Mouse (Mus musculus): Measurements from ENCODE around the gene Ankrd55. TPM values are rescaled to one million over a fixed set of nuclear protein-coding genes. Genes with fewer than 3 reads are reported as not detected.
A peak's percentile ranks its signal among the peaks of the same experiment; 100 is the strongest.

Gene Ankrd55
- polyA plus RNA-seq, 1 experiment from 2014 or later = 0.21 TPM

DNA sequence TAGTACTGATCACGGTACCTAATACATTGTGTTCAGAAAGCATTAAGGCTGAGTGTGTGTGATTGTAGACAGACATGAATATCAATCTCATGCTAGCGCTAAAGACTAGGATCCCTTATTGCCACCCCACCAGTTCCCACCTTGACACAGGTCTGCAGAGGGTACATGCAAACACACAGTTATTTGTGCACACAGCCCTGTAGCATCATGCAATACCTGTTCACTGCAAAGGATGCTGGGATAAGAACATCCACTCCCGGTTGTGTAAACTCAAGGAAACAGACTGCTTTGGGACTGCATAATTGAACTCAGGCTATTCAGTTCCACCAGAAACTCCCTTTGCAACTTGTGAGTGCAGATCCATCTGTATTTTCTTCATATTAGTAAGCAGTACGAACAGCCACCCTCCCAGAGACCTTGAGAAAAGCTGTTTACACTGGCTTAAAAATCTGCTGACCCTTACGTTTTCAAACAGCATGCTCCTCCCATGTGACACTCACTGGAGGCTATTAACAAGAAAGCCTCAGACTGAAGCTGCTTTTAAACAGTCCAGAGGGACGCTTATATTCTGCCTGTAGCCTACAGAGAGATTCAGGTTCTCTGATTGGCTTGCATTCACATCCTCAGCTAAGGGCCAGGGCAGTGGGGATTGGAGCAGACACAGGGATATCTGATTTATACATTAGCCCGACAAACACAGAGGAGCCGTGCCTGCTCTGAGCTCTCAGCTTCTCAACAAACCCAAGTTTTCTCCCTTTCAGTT lies 42.8 kb downstream of the Ankrd55 start:
- ATAC-seq = peak; percentile 77
- 25% methylated on average over 8 of the region's 8 CpGs for WGBS
- H3K9me3 ChIP-seq (ENCODE audit: control insufficient read depth, low read length) = no peaks in the 10 kb centered on the region

GRCm38 (mm10) chr13:112331682-112332061 lies 43.4 kb downstream of the Ankrd55 start:
- no peaks in the 10 kb centered on the region for H3K9me3 ChIP-seq (ENCODE audit: control insufficient read depth, low read length)
- WGBS = 37% methylated on average over 1 of the region's 1 CpGs
- H3K4me1 ChIP-seq (ENCODE audit: control insufficient read depth, insufficient read depth, low read length) = peaks cover 4% of the 10 kb centered on the region; the same call in 1 of the 2 replicates
- peak overlapping the region; percentile 47 for H3K27ac ChIP-seq (ENCODE audit: low read length)
- no peak overlapping the region for H3K4me2 ChIP-seq (ENCODE audit: low read depth, low read length)
- peak; percentile 31; the same call in 1 of the 2 replicates for ATAC-seq
- H3K4me3 ChIP-seq (ENCODE audit: low read length) = no peak overlapping the region
- no peaks in the 10 kb centered on the region for H3K36me3 ChIP-seq (ENCODE audit: control insufficient read depth, insufficient read depth, low read length)
- no peak overlapping the region for H3K9ac ChIP-seq (ENCODE audit: low read depth, low read length)
- no peaks in the 10 kb centered on the region for H3K27me3 ChIP-seq (replicated peaks; ENCODE audit: control insufficient read depth, insufficient read depth, low read length)

More for the DNA sequence above, 42.8 kb downstream of the Ankrd55 start:
- Histone ChIP-seq H3K9ac (ENCODE audit: low read depth, low read length) (no peak overlapping the region), H3K4me1 (ENCODE audit: control insufficient read depth, insufficient read depth, low read length) (peaks cover 4% of the 10 kb centered on the region; the same call in 1 of the 2 replicates), H3K36me3 (ENCODE audit: control insufficient read depth, insufficient read depth, low read length) (no peaks in the 10 kb centered on the region), H3K4me3 (ENCODE audit: low read length) (no peak overlapping the region), H3K27me3 (replicated peaks; ENCODE audit: control insufficient read depth, insufficient read depth, low read length) (no peaks in the 10 kb centered on the region), H3K4me2 (ENCODE audit: low read depth, low read length) (no peak overlapping the region), H3K27ac (ENCODE audit: low read length) (peak overlapping the region; percentile 47)

- Histone ChIP-seq H3K4me3 (ENCODE audit: low read length) (no peak overlapping the region), H3K4me2 (ENCODE audit: low read depth, low read length) (no peak overlapping the region), H3K4me1 (ENCODE audit: control insufficient read depth, insufficient read depth, low read length) (0 out of 2 replicates have a peak, but pooled peaks cover 3% of the 10 kb centered on the region), H3K27ac (ENCODE audit: low read length) (no peak overlapping the region), H3K36me3 (ENCODE audit: control insufficient read depth, insufficient read depth, low read length) (no peaks in the 10 kb centered on the region), H3K9me3 (ENCODE audit: control insufficient read depth, low read length) (no peaks in the 10 kb centered on the region), H3K27me3 (replicated peaks; ENCODE audit: control insufficient read depth, insufficient read depth, low read length) (no peaks in the 10 kb centered on the region), H3K9ac (ENCODE audit: low read depth, low read length) (no peak overlapping the region)
- ATAC-seq = no peak
- WGBS = 70% methylated on average over 3 of the region's 3 CpGs
Measured at GRCm38 (mm10) chr13:112335531-112335930, 47.3 kb downstream of the Ankrd55 start.

DNA sequence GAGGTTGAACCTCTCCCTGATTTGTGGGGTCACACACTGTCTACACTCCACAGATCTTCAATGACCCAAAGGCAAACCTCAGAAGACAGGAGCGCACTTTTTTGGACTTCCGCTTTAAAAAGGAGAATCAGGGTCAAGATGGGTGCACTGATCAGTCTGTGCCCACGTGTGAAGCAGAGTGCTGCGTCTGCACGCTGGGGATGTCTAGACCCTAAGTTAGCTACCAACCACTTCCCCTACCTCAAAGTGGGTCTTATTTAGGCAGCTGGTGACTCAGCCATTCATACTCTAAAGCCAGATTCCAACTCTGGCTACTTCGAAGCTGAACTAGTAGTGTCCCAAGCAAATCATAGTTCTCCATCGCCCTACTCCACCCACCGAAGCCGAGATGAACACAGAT lies 48.9 kb downstream of the Ankrd55 start:
- Histone ChIP-seq H3K4me2 (ENCODE audit: low read depth, low read length) (no peak overlapping the region), H3K9me3 (ENCODE audit: control insufficient read depth, low read length) (no peaks in the 10 kb centered on the region), H3K4me3 (ENCODE audit: low read length) (no peak overlapping the region), H3K27ac (ENCODE audit: low read length) (no peak overlapping the region), H3K9ac (ENCODE audit: low read depth, low read length) (no peak overlapping the region), H3K36me3 (ENCODE audit: control insufficient read depth, insufficient read depth, low read length) (no peaks in the 10 kb centered on the region), H3K4me1 (ENCODE audit: control insufficient read depth, insufficient read depth, low read length) (0 out of 2 replicates have a peak, but pooled peaks cover 3% of the 10 kb centered on the region), H3K27me3 (replicated peaks; ENCODE audit: control insufficient read depth, insufficient read depth, low read length) (no peaks in the 10 kb centered on the region)
- no peak for ATAC-seq
- WGBS = 91% methylated on average over 9 of the region's 9 CpGs

GRCm38 (mm10) chr13:112340205-112340604 lies 52.0 kb downstream of the Ankrd55 start:
- 57% methylated on average over 8 of the region's 8 CpGs for WGBS
- Histone ChIP-seq H3K36me3 (ENCODE audit: control insufficient read depth, insufficient read depth, low read length) (no peaks in the 10 kb centered on the region; the same call in 1 of the 2 replicates), H3K9ac (ENCODE audit: low read depth, low read length) (no peak overlapping the region), H3K27me3 (replicated peaks; ENCODE audit: control insufficient read depth, insufficient read depth, low read length) (no peaks in the 10 kb centered on the region), H3K9me3 (ENCODE audit: control insufficient read depth, low read length) (no peaks in the 10 kb centered on the region), H3K4me3 (ENCODE audit: low read length) (no peak overlapping the region), H3K4me1 (ENCODE audit: control insufficient read depth, insufficient read depth, low read length) (0 out of 2 replicates have a peak, but pooled peaks cover 3% of the 10 kb centered on the region), H3K4me2 (ENCODE audit: low read depth, low read length) (no peak overlapping the region), H3K27ac (ENCODE audit: low read length) (peak overlapping the region; percentile 70; the same call in 1 of the 2 replicates)
- peak; percentile 67 for ATAC-seq

- Histone ChIP-seq H3K4me1 (ENCODE audit: control insufficient read depth, insufficient read depth, low read length) (0 out of 2 replicates have a peak, but pooled peaks cover 3% of the 10 kb centered on the region), H3K4me3 (ENCODE audit: low read length) (no peak overlapping the region), H3K9me3 (ENCODE audit: control insufficient read depth, low read length) (no peaks in the 10 kb centered on the region), H3K36me3 (ENCODE audit: control insufficient read depth, insufficient read depth, low read length) (no peaks in the 10 kb centered on the region; the same call in 1 of the 2 replicates), H3K4me2 (ENCODE audit: low read depth, low read length) (no peak overlapping the region), H3K27ac (ENCODE audit: low read length) (no peak overlapping the region), H3K27me3 (replicated peaks; ENCODE audit: control insufficient read depth, insufficient read depth, low read length) (no peaks in the 10 kb centered on the region), H3K9ac (ENCODE audit: low read depth, low read length) (no peak overlapping the region)
- 82% methylated on average over 6 of the region's 6 CpGs for WGBS
- no peak for ATAC-seq
Measured at GRCm38 (mm10) chr13:112340761-112341160, 52.5 kb downstream of the Ankrd55 start.

DNA sequence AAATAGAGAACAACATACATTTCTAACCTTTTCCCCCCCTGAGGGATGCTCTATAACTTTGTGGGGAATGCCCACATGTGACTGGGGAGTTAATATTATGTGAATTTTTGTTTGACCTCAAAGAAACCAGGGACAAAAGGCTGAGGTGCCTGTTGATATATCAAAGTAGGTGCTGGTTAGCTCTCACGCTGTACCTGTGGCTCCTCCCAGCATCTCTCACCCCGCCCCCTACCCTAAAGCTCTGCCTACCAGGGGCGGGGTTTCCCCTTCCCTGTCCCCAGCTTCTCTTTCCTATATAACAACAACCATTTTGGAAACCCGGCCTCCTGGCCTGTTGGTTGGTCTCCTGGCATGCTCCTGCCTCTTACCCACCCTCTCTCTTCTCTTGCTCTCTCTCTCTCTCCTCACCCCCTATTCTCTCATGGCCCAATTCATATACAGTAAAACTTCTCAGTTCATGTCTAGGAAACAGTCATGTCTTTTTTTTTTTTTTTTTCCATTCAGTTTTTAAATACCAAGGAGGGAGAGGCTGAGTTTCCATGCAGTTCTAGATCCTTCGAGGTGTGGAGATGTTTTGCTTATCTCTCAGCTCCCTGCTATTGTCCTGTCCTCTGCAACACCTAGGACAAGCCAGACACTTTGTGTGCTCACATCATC lies 54.8 kb downstream of the Ankrd55 start:
- H3K4me2 ChIP-seq (ENCODE audit: low read depth, low read length) = no peak overlapping the region
- H3K27ac ChIP-seq (ENCODE audit: low read length) = no peak overlapping the region
- H3K4me1 ChIP-seq (ENCODE audit: control insufficient read depth, insufficient read depth, low read length) = 0 out of 2 replicates have a peak, but pooled peaks cover 5% of the 10 kb centered on the region
- no peak overlapping the region for H3K4me3 ChIP-seq (ENCODE audit: low read length)
- H3K9ac ChIP-seq (ENCODE audit: low read depth, low read length) = no peak overlapping the region
- no peaks in the 10 kb centered on the region; the same call in 1 of the 2 replicates for H3K36me3 ChIP-seq (ENCODE audit: control insufficient read depth, insufficient read depth, low read length)
- no peaks in the 10 kb centered on the region for H3K9me3 ChIP-seq (ENCODE audit: control insufficient read depth, low read length)
- WGBS = 63% methylated on average over 5 of the region's 5 CpGs
- no peak for ATAC-seq
- H3K27me3 ChIP-seq (replicated peaks; ENCODE audit: control insufficient read depth, insufficient read depth, low read length) = no peaks in the 10 kb centered on the region

DNA sequence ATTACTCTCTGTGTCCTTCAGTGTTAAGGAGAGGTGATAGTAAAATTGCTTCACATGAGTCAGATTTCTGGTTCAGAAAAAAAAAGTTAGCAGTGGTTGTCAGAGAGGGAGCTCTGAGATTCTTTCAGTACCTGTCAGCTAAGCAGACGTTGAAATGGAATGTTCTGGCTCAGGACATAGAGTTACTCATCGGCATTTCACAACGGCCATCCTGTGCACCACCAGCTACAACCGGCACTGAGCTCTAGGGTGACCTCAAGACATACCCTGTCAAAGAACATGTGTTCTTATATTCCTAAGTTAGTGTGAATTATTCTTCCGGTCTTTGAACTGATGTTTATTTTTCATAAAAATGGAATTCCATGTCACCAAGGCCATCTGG lies 55.4 kb downstream of the Ankrd55 start:
- ATAC-seq = no peak
- H3K36me3 ChIP-seq (ENCODE audit: control insufficient read depth, insufficient read depth, low read length) = no peaks in the 10 kb centered on the region; the same call in 1 of the 2 replicates

GRCm38 (mm10) chr13:112344270-112344864 lies 56.1 kb downstream of the Ankrd55 start:
- ATAC-seq = no peak
- Histone ChIP-seq H3K9me3 (ENCODE audit: control insufficient read depth, low read length) (no peaks in the 10 kb centered on the region), H3K4me3 (ENCODE audit: low read length) (no peak overlapping the region), H3K4me1 (ENCODE audit: control insufficient read depth, insufficient read depth, low read length) (0 out of 2 replicates have a peak, but pooled peaks cover 5% of the 10 kb centered on the region), H3K27me3 (replicated peaks; ENCODE audit: control insufficient read depth, insufficient read depth, low read length) (no peaks in the 10 kb centered on the region), H3K36me3 (ENCODE audit: control insufficient read depth, insufficient read depth, low read length) (no peaks in the 10 kb centered on the region; the same call in 1 of the 2 replicates), H3K27ac (ENCODE audit: low read length) (no peak overlapping the region), H3K9ac (ENCODE audit: low read depth, low read length) (no peak overlapping the region), H3K4me2 (ENCODE audit: low read depth, low read length) (no peak overlapping the region)
- 75% methylated on average over 8 of the region's 8 CpGs for WGBS

More for the DNA sequence above, 55.4 kb downstream of the Ankrd55 start:
- Histone ChIP-seq H3K4me3 (ENCODE audit: low read length) (no peak overlapping the region), H3K4me2 (ENCODE audit: low read depth, low read length) (no peak overlapping the region), H3K27me3 (replicated peaks; ENCODE audit: control insufficient read depth, insufficient read depth, low read length) (no peaks in the 10 kb centered on the region), H3K9me3 (ENCODE audit: control insufficient read depth, low read length) (no peaks in the 10 kb centered on the region), H3K4me1 (ENCODE audit: control insufficient read depth, insufficient read depth, low read length) (0 out of 2 replicates have a peak, but pooled peaks cover 5% of the 10 kb centered on the region), H3K9ac (ENCODE audit: low read depth, low read length) (no peak overlapping the region), H3K27ac (ENCODE audit: low read length) (no peak overlapping the region)
- 74% methylated on average over 5 of the region's 5 CpGs for whole genome bisulfite sequencing

All from intestine, embryonic 16.5 days (tissue).